Mouse (Mus musculus): ENCODE measurements around the gene 1700024B05Rik.
"Not testable (repeated sequence)": the region's sequence is repeated elsewhere in the genome, so short reads cannot be mapped to it uniquely, and the experiment has no call there.

DNA sequence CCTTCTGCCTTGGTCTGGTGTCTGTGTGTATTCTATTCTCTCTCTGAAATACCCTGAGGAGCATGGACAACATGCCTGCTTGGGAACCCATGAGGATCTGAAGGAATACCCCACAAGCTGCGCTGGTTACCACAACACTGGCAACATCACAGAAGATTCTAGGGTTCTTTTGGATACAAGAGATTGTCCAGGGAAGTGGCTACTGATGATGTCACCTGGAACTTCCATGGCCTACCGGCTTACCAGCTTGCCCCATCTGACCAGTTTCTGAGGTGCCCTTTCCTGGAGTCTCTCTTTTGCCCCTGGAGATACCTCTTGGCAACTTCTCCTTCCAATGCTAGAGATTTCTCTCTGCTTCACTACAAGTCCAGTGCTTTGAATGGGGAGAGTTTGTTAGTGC lies 36.6 kb upstream of the 1700024B05Rik start, which contains the start of gene Gm7980:
- not testable (repeated sequence) for TF ChIP-seq EP300, CTCF (IDR thresholded peaks at IDR 0.05; ENCODE audit: low read depth)
